Mouse (Mus musculus) embryo, embryonic 11.5 days (tissue): ENCODE data around the gene Ccs.
A peak's percentile ranks its signal among the peaks of the same experiment; 100 is the strongest.
"Not testable (repeated sequence)": the region's sequence is repeated elsewhere in the genome, so short reads cannot be mapped to it uniquely, and the experiment has no call there.

Experiments
- DNase-seq: peaks from one replicate; pipeline ENCODE4 v3.0.0-alpha.2; 2012; ENCODE audit warnings: low read depth, low spot score

Ccs gene

DNA sequence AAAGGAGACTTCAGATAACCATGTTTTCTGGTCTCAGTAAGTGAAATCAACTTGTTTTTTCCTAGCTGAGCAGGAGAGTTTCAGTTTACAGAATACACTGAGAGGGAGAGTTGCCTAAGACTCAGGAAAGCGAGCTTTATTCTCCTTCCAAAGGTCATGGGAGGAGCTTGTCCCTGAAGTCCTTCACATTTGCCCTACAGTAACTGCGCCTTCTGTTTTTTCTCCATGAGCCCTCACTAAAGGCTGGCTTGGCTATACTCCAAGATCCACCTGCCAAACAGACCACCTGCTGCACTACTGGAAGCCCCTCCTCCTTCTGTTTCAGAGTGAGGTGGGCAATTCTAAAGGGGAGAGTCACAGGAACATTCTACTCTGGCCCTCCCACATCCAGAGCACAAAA, 3.0 kb downstream of the Ccs start:
- no peak for DNase-seq

DNA sequence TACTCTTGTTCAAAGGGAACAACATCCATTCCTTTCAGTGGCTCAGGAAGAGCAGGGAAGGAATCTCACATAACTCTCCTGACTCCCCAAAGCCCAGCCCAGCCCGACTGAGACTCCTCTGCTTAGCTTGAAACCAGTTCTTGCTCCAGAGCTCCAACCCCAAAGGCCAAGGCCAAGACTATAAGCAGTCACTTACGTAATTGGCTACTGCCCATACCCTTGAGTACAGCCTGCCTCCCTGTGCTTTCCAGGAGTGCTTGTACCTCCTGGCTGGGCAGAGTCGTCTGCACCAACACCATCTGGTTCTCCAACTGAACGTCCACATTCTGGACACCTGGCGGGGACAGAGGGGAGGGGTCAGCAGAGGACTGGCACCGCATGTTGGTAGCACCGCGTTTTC, 5.2 kb downstream of the Ccs start:
- no peak for DNase-seq

DNA sequence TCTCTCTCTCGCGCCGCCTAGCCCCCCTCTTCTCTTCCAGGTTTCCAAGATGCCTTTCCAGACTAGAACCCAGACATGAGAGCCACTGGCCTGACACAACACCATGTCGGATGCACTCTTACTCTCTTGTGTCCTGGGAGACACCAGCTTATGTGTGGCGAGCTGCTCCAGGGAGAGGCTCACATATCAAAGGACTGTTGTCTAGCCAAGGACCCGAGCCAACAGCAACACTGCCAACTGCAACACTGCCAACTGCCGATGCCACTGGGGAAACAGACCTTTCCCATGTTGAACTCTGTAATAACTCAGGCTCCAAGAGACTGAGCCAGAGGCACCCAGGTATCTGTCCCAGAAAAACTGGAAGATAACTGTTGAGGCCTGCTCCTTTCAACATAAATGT, 10.0 kb downstream of the Ccs start:
- DNase-seq: no peak

DNA sequence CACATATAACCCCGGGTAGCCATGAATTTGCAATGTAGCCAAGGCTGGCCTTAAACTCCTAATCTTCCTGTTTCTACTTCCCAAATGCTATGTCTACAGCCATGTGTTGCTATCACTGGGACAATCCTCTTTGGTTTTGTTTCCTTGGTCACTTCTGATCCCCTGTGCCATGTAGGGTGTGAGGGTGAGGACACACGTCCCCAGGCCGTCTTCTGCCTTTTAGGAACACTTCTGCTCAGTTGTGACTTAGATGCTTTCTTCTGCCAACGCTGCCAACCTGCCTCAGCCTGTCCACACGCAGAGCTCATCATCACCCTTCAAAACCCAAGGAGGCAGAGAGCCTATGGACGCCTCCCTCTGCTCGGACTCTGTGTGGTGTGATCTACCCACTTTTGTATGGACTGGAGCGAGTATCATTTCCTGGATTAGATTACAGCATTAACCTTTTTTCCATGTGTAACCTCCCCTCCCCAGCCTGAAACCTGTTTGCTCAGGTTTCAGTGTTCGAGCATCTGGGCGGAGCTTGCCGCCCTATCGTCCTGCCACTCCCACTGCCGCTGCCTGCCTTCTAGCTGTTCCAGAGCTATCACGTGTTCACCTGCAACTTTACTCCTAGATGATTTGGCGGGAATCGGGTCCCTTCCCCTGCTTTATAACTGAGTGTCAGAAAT, 10.6 kb downstream of the Ccs start:
- no peak for DNase-seq

DNA sequence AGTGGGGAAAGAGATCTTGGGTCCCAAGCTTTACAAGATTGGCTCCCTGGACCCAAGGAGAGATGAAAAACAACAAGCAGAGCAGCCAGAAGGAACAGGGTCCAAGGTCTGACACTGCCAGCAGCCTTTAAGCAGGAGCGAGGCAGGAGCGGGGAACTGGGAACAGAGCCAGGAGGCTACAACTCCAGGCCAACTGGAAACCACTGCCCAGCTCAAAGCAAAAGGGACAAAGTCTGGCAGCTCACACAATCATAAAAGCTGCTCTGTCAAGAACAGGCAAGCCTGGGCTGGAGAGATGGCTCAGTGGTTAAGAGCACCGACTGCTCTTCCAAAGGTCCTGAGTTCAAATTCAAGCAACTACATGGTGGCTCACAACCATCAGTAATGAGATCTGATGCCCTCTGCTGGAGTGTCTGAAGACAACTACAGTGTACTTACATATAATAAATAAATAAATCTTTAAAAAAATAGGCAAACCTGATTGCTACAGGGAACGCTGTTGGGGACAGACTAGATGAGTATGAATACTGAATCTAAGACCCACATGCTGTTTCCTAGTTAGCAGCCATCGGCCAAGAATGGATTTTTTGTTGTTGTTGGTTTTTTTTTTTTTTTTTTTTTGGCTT, 18.3 kb downstream of the Ccs start:
- no peak for DNase-seq

DNA sequence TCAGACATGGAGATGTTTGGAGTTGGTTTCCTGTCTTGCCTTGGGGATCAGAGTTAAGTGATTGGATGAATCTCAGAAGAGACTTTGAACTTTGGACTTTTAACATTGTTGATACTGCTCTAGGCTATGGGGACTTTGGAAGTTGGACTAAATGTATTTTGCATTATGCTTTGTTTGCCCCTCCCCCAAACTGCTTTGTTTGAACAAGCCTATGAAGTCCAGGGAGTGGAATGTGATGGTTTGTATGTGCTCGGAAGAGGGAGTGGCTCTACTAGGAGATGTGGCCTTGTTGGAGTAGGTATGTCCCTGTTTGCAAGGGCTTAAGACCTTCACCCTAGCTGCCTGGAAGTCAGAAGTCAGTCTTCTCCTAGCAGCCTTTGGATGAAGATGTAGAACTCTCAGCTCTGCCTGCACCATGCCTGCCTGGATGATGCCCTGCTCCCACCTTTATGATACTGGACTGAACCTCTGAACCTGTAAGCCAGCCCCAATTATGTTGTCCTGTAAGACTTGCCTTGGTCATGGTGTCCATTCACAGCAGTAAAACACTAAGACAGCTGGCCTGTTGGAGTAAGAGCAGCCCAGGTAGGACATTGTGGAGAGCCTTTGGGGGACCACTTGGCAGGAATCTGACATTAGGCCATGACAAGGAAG, 21.8 kb downstream of the Ccs start:
- DNase-seq: no peak

DNA sequence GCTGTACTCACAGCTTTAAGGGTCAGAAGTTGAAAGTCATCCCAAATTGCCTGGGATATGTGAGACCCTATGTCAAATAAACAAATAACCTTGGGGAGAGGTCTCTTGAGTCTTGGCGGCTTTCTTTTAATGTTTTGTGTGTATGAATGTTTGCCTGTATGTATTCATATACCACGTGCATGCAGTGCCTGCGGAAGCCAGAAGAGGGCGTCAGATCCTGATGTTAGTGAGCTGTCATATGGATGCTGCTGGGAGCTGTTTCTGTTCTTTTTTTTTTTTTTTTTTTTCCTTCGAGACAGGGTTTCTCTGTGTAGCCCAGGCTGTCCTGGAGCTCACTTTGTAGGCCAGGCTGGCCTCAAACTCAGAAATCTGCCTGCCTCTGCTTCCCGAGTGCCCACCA, 26.1 kb downstream of the Ccs start:
- DNase-seq: no peak

DNA sequence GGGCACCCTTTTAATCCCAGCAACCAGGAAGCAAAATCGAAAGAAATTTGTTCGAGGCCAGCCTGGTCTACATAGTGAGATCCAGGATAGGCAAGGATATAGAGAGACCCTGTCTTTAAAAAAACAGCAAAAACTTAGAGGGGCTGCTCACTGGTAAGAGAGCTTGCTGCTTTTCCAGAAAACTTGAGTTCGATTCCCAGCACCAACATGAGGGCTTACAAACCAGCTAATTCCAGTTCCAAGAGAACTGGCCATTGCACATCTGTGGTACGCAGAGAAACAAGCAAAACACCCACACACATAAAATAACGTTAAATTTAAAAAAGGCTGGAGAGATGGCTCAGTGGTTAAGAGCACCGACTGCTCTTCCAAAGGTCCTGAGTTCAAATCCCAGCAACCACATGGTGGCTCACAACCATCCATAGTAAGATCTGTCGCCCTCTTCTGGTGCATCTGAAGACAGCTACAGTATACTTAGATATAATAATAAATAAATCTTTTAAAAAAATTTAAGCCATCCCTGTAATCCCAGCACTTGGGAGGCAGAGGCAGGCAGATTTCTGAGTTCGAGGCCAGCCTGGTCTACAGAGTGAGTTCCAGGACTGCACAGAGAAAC, 26.7 kb downstream of the Ccs start:
- DNase-seq: not testable (repeated sequence)

DNA sequence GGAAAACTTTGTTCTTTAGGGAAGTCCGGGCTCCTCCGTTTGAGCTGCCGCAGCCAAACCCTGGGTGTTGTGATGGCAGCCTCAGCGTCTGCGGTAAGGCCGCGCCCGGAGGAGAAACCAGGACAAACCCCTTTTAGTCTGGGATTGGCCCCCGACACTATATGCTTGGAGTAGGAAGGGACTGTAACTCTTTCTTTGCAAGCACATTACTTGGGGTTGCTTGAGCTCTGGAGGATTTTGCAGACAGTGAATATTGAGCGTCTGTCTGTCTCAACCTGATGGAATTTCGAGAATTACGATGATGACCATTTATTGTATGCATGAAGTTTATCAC, 27.3 kb downstream of the Ccs start:
- DNase-seq: no peak

DNA sequence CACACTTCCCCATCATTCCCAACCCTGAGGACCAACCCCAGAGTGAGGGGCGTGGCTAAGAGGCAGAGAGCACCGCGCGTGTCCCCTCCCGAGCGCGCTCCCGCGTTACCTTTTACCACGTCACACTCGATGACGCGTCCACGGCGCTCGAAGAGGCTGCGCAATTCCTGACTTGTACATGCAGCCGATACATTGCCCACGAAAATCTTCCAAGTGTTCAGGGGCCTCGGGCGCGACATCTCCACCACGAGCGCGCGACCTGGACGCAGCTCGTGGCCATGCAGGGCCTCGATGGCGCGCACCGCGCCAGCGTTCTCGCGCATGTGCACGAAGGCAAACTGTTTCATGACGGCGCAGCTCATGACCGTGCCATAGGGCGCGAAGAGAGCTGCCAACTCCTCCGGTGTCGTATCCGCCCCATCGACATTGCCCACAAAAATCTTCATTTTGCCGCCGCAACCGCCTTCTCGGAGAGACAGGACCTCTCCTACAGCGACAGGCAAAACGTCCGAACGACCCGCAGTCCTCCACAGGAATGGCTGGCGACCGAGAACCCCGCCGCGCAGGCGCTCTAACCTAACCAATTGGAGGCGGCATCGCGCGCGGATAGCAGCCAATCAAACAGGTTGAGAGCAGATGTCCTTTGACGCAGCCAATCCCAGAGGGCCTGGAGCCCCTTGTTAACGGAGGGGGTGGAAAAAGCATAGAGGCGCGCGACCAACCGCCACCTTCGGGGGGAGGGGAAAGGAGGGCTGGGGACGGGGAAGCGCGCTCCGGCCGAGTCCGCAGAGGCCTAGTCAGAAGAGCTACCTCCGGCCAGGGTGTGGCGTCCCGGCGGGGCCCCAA, 27.8 kb downstream of the Ccs start, which contains the start of the genes Gm21992 and Rbm14:
TSS of gene Gm21992 (minus strand) at position 550 of the 846 bp plus-strand sequence.
TSS of gene Rbm14 (minus strand) at position 572 of the 846 bp plus-strand sequence.
- DNase-seq: peak; percentile 98

DNA sequence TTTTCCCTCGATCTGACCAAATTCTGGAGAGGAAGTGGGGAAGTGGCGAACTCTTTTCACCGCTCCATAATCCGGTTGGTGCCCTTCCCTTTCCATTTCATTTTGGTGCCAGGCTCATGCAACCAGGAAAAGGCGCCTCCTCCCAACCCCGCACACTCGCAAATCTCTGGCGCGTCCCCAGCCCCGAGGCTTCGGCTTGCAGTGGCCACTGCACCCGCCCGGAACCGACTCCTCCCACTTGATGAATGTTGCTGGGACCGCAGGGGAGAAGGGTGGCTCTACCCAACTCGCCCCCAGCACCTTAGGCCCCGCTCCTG, 28.4 kb downstream of the Ccs start:
- DNase-seq: no peak

DNA sequence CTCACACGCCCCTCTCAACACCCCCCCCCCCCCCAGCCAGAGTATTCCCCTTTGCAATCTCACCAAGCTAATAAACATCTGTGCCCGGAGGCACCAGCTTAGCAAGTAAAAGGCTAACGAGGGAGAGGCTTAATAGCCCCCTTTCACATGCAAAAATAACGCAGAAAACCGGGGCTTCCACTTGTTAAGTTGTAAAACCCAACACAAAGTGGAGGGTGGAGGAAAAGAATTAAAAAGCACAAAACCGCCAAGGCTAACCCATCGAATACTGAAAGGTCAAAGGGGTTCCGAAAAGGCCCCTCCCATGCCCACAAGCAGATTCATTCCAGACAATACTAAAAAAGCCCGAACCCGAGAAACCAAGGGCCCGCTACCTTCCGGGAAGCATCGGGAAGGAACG, 28.8 kb downstream of the Ccs start:
- DNase-seq: no peak

DNA sequence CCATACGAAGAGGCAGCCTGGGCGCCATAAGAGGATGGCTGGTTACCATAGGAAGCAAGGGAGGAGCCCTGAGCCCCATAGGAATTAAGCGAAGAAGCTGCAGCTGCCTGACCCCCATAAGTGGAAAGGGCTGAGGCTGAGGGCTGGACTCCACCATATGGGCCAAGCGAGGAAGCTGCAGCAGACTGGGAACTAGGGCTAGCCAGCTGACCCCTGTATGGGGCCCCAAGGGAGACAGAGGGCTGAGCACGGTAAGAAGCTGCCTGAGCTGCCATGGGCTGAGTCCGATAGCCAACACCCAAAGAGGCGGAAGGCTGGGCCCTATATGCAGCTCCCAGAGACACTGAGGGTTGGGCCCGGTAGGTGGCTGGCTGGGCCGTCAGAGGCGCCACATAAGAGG, 35.8 kb downstream of the Ccs start:
- no peak for DNase-seq

DNA sequence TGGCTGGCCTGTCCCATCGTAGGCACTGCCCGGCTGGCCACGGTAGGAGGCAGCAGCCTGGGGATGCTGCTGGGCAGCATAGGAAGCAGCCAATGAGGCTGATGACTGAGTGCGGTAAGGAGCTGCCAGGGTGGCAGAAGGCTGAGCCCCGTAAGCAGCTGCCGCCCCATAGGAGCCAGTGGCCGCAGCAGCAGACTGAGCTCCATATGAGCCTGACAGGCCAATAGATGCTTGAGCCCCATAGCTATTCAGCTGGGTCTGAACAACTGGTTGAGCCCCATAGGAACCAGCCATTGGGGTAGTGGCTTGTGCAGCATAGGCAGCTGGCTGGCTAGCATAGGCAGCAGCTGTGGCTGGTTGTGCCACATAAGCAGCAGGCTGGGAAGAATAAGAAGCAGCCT, 36.4 kb downstream of the Ccs start:
- no peak for DNase-seq

DNA sequence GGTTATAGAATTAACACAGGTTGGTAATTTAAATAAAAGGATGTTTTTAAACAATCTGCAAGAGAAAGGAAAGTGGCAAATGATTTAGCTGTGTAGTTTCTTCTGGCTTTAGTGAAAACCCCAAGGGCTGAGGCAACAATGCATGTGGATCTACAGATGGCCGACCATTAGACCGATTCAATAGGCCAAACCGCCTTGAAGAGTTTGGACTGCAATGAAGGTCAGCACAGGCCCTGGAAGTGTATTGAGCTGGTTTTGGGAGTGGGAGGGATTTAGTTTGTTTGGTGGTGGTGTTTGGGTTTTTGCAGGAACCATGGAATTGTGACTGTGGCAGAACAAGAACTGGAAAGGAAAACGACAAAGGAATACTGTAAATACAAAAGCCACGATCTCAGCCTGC, 40.0 kb downstream of the Ccs start:
- no peak for DNase-seq

DNA sequence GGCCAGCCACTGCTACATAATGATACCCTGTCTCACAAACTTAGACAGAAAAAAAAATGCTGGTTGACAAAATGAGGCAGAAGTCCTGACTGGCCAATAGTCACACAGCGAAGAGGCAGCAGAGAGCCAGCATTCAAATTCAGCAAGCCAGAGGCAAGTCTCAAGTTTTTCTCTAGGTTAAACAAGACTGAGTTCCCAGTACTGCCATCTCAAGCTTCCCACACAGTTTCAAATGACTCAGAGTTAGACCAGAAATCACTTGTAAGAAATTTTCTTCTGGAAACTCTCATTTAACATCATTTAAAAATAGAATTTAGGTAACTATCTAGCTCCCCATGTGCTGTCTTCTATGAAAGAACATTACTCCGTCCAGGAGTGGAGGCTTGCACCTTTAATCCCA, 41.3 kb downstream of the Ccs start:
- DNase-seq: no peak

DNA sequence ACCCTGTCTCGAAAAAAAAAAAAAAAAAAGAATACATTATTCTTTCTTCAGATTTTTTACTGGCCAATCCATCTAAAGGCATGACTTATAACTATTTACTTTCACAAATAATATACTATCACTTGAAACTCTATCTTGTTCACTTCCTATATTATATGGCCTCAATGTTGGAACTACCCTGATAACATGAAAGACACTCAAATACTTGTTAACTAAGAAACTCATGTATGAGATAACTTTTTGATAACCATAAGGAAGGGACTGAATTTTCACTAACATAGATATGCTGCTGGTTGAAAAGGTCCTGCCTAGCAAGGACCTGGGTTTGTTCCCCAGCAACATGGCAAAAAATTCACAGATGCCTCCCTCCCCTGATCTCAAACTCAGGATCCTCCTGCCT, 43.2 kb downstream of the Ccs start:
- DNase-seq: no peak

DNA sequence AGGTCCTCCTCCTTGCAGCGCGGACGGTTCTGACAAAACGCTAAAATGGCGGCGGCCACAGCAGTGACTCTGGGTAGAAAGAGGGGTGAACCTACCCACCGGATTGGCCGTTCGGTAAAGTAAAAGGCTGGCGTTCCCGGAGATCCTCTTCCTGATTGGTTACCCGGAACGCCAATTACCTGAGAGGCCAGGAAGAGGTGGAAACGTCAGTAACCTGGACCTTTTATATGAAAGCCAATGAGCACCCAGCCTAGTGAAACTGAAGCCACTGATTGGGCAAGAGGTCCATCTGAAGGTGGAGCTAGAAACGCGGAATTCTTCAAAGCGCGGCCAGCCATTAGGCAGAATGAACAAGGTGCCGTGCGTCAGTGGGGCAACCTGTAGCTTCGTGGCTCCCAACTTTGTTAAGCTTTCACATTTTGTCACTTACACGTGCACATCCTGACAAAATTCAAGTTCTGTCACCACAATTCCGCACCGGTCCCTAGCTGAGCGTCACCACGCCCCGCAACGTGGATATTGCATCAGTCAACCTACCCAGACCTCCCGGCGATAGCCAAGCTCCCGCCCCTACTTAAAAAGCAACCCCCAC, 45.2 kb downstream of the Ccs start, which contains the start of gene Rbm4:
TSS of gene Rbm4 (minus strand) at position 71 of the 592 bp plus-strand sequence.
- DNase-seq: peak; percentile 97

DNA sequence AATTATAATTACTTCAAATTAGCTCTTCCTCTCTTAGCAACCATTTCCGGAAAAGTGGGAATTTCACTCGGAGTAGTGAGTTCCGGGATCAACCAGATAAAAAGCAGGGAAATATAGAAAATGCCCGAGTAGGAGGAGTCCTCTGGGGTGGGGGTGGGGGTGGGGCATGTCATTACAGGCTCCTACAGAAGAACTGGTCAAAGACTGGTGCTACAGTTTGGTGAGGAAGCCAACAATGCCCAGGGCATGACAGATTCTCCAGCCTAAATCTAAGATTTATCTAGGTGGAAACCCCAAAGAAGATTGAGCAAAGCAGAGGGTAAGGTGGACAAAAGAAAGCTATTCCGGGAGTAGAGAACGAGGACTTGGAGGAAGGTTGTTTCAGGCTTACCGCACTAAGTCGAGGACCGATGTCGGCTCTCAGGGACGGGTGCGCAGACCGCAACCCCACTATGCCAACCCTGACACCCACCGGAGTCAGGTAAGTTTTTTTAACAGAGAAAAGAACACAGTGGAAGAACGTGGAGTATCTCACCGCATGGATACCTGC, 45.8 kb downstream of the Ccs start:
- no peak for DNase-seq

DNA sequence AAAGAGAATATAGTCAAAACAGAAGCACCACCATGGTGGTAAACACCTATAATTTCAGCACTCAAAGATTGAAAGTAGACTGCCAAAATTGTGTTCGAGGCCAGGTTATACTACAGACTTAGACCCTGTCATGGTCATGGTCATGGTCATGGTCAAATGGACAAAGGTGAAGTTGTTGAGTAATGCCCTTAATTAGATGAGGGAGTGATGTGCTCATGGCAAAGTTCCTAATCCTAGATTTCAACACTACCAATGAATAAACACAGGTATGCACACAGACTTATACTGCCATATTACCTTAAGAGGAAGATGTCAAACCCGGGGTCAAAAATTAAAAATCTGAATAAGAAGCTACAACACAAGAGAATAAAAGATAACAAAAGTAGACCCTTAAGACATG, 52.8 kb downstream of the Ccs start:
- no peak for DNase-seq

DNA sequence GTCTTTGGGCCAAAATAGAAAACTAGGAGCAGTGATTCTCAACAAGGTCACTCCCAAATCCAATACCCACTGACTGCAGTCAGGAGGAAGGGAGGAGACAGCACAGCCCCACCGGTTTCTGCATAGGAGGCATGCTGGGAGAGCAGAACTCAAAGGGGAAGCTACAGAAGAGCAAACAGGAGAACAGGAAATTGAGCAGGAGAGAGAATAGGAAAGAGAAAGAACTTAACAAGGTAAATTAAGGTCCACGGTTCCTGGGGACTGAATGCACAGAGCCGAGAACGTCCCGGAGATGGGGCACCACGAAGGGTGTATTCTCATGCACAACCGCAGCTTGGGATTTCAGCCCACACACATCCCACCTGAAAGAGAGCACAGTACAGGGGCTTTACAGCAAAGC, 53.9 kb downstream of the Ccs start:
- no peak for DNase-seq
